Mouse (Mus musculus): ENCODE measurements around the gene Cdr2l. TPM values are rescaled to one million over a fixed set of nuclear protein-coding genes. Genes with fewer than 3 reads are reported as not detected.

The Cdr2l gene
- total RNA-seq, 2 experiments from 2014 or later, result not detected

GRCm38 (mm10) chr11:115433342-115433741 lies 51.6 kb downstream of the Cdr2l start:
- no peak for ATAC-seq (replicated peaks; ENCODE audit: low FRiP score, low TSS enrichment, poor library complexity, severe bottlenecking)

- ATAC-seq (replicated peaks; ENCODE audit: low FRiP score, low TSS enrichment, poor library complexity, severe bottlenecking), result no peak
Observed at GRCm38 (mm10) chr11:115435596-115436337, 54.1 kb downstream of the Cdr2l start.

- no peak for ATAC-seq (replicated peaks; ENCODE audit: low FRiP score, low TSS enrichment, poor library complexity, severe bottlenecking)
Observed at GRCm38 (mm10) chr11:115437571-115438122, 55.9 kb downstream of the Cdr2l start.

GRCm38 (mm10) chr11:115439326-115439725 lies 57.6 kb downstream of the Cdr2l start:
- ATAC-seq (replicated peaks; ENCODE audit: low FRiP score, low TSS enrichment, poor library complexity, severe bottlenecking), result no peak

- no peak for ATAC-seq (replicated peaks; ENCODE audit: low FRiP score, low TSS enrichment, poor library complexity, severe bottlenecking)
Observed at GRCm38 (mm10) chr11:115439906-115440595, 58.3 kb downstream of the Cdr2l start, which contains the start of gene Trim80. Gene Trim80, plus strand, starts transcription at chr11:115440545.

GRCm38 (mm10) chr11:115441417-115441816 lies 59.7 kb downstream of the Cdr2l start:
- ATAC-seq (replicated peaks; ENCODE audit: low FRiP score, low TSS enrichment, poor library complexity, severe bottlenecking), result no peak

Other genes starting within 250 kb of the Cdr2l start
- gene Cd300lf, start 247.9 kb upstream of the Cdr2l start, total RNA-seq (2014; fragmentation: Nextera tagmentation), result 2.1 TPM in 1 of 2 replicates, not detected in the other
- 1.0 and 3.4 TPM in 2 replicates for gene Cd300lf, start 247.9 kb upstream of the Cdr2l start, total RNA-seq (2017)
- 20.4 and 22.2 TPM in 2 replicates for gene Slc9a3r1, start 218.6 kb upstream of the Cdr2l start, total RNA-seq (2014; fragmentation: Nextera tagmentation)
- 25.9 and 28.3 TPM in 2 replicates for gene Slc9a3r1, start 218.6 kb upstream of the Cdr2l start, total RNA-seq (2017)
- gene Tmem104, start 194.4 kb upstream of the Cdr2l start, total RNA-seq (2014; fragmentation: Nextera tagmentation), result 5.0 and 10.1 TPM in 2 replicates
- 1.8 and 7.9 TPM in 2 replicates for gene Tmem104, start 194.4 kb upstream of the Cdr2l start, total RNA-seq (2017)
- gene Nat9, start 194.1 kb upstream of the Cdr2l start, total RNA-seq (2014; fragmentation: Nextera tagmentation), result 15.0 and 24.9 TPM in 2 replicates
- gene Nat9, start 194.1 kb upstream of the Cdr2l start, total RNA-seq (2017), result 19.4 and 51.5 TPM in 2 replicates
- gene Grin2c, start 114.7 kb upstream of the Cdr2l start, total RNA-seq (2014; fragmentation: Nextera tagmentation), result not detected in 2 replicates
- gene Grin2c, start 114.7 kb upstream of the Cdr2l start, total RNA-seq (2017), result not detected in 2 replicates
- 17.0 and 18.6 TPM in 2 replicates for gene Fdxr, start 104.9 kb upstream of the Cdr2l start, total RNA-seq (2014; fragmentation: Nextera tagmentation)
- gene Fdxr, start 104.9 kb upstream of the Cdr2l start, total RNA-seq (2017), result 5.9 and 20.8 TPM in 2 replicates
- 0.17 TPM in 1 of 2 replicates, not detected in the other for gene Fads6, start 84.3 kb upstream of the Cdr2l start, total RNA-seq (2014; fragmentation: Nextera tagmentation)
- 0.38 TPM in 1 of 2 replicates, not detected in the other for gene Fads6, start 84.3 kb upstream of the Cdr2l start, total RNA-seq (2017)
- gene Otop2, start 74.8 kb upstream of the Cdr2l start, total RNA-seq (2014; fragmentation: Nextera tagmentation), result not detected in 2 replicates
- gene Otop2, start 74.8 kb upstream of the Cdr2l start, total RNA-seq (2017), result not detected in 2 replicates
- not detected in 2 replicates for gene Ush1g, start 59.9 kb upstream of the Cdr2l start, total RNA-seq (2014; fragmentation: Nextera tagmentation)
- not detected in 2 replicates for gene Ush1g, start 59.9 kb upstream of the Cdr2l start, total RNA-seq (2017)
- gene Otop3, start 47.2 kb upstream of the Cdr2l start, total RNA-seq (2014; fragmentation: Nextera tagmentation), result not detected in 2 replicates
- gene Otop3, start 47.2 kb upstream of the Cdr2l start, total RNA-seq (2017), result not detected in 2 replicates
- 0.17 TPM in 1 of 2 replicates, not detected in the other for gene Hid1, start 14.2 kb upstream of the Cdr2l start, total RNA-seq (2014; fragmentation: Nextera tagmentation)
- gene Hid1, start 14.2 kb upstream of the Cdr2l start, total RNA-seq (2017), result not detected in 2 replicates
- 81.8 and 92.4 TPM in 2 replicates for gene Mrpl58, start 21.8 kb downstream of the Cdr2l start, total RNA-seq (2014; fragmentation: Nextera tagmentation)
- gene Mrpl58, start 21.8 kb downstream of the Cdr2l start, total RNA-seq (2017), result 56.9 and 64.4 TPM in 2 replicates
- gene Atp5h, start 38.0 kb downstream of the Cdr2l start, total RNA-seq (2014; fragmentation: Nextera tagmentation), result 864 and 908 TPM in 2 replicates
- gene Atp5h, start 38.0 kb downstream of the Cdr2l start, total RNA-seq (2017), result 793 and 990 TPM in 2 replicates
- 17.4 and 18.4 TPM in 2 replicates for gene Kctd2, start 38.2 kb downstream of the Cdr2l start, total RNA-seq (2014; fragmentation: Nextera tagmentation)
- gene Kctd2, start 38.2 kb downstream of the Cdr2l start, total RNA-seq (2017), result 10.9 and 13.0 TPM in 2 replicates
- not detected in 2 replicates for gene Trim80, start 58.6 kb downstream of the Cdr2l start, total RNA-seq (2014; fragmentation: Nextera tagmentation)
- not detected in 2 replicates for gene Trim80, start 58.6 kb downstream of the Cdr2l start, total RNA-seq (2017)
- gene Slc16a5, start 80.6 kb downstream of the Cdr2l start, total RNA-seq (2014; fragmentation: Nextera tagmentation), result not detected in 2 replicates
- not detected in 2 replicates for gene Slc16a5, start 80.6 kb downstream of the Cdr2l start, total RNA-seq (2017)
- 4.2 and 10.1 TPM in 2 replicates for gene Armc7, start 93.8 kb downstream of the Cdr2l start, total RNA-seq (2014; fragmentation: Nextera tagmentation)
- gene Armc7, start 93.8 kb downstream of the Cdr2l start, total RNA-seq (2017), result 8.3 and 8.7 TPM in 2 replicates
- gene Nt5c, start 109.9 kb downstream of the Cdr2l start, total RNA-seq (2014; fragmentation: Nextera tagmentation), result 81.6 and 117 TPM in 2 replicates
- gene Nt5c, start 109.9 kb downstream of the Cdr2l start, total RNA-seq (2017), result 79.8 and 101 TPM in 2 replicates
- gene Jpt1, start 132.5 kb downstream of the Cdr2l start, total RNA-seq (2014; fragmentation: Nextera tagmentation), result 167 and 191 TPM in 2 replicates
- gene Jpt1, start 132.5 kb downstream of the Cdr2l start, total RNA-seq (2017), result 122 and 142 TPM in 2 replicates
- 541 and 596 TPM in 2 replicates for gene Sumo2, start 154.4 kb downstream of the Cdr2l start, total RNA-seq (2014; fragmentation: Nextera tagmentation)
- gene Sumo2, start 154.4 kb downstream of the Cdr2l start, total RNA-seq (2017), result 518 and 674 TPM in 2 replicates
- 256 and 306 TPM in 2 replicates for gene Nup85, start 182.5 kb downstream of the Cdr2l start, total RNA-seq (2014; fragmentation: Nextera tagmentation)
- gene Nup85, start 182.5 kb downstream of the Cdr2l start, total RNA-seq (2017), result 179 and 228 TPM in 2 replicates
- 55.7 and 76.8 TPM in 2 replicates for gene Mrps7, start 222.0 kb downstream of the Cdr2l start, total RNA-seq (2014; fragmentation: Nextera tagmentation)
- 40.5 and 67.1 TPM in 2 replicates for gene Mrps7, start 222.0 kb downstream of the Cdr2l start, total RNA-seq (2017)
- 53.5 and 69.9 TPM in 2 replicates for gene Gga3, start 222.1 kb downstream of the Cdr2l start, total RNA-seq (2014; fragmentation: Nextera tagmentation)
- gene Gga3, start 222.1 kb downstream of the Cdr2l start, total RNA-seq (2017), result 21.6 and 67.6 TPM in 2 replicates
- 54.6 and 55.4 TPM in 2 replicates for gene Mif4gd, start 231.1 kb downstream of the Cdr2l start, total RNA-seq (2014; fragmentation: Nextera tagmentation)
- 29.3 and 45.4 TPM in 2 replicates for gene Mif4gd, start 231.1 kb downstream of the Cdr2l start, total RNA-seq (2017)
- gene Slc25a19, start 246.4 kb downstream of the Cdr2l start, total RNA-seq (2014; fragmentation: Nextera tagmentation), result 20.5 and 32.1 TPM in 2 replicates
- 14.2 and 19.6 TPM in 2 replicates for gene Slc25a19, start 246.4 kb downstream of the Cdr2l start, total RNA-seq (2017)

Data from megakaryocyte-erythroid progenitor cell, adult 5-6 weeks (primary cell).